Comparison of ENCODE assay signal across 9 mouse cellular contexts in genomic region chr4:88760431-88760830, GRCm38 (mm10). TPM values are rescaled to one million over a fixed set of nuclear protein-coding genes. Genes with fewer than 3 reads are reported as not detected.
A peak's percentile ranks its signal among the peaks of the same experiment; 100 is the strongest.
DNase-seq lines count a peak whose midpoint lies in the region; ATAC-seq lines count a peak whose summit lies in the region.
"Not testable (repeated sequence)": the region's sequence is repeated elsewhere in the genome, so short reads cannot be mapped to it uniquely, and the experiment has no call there.
"Had no signal": no experiment of that assay in that cellular context is flagged by ENCODE, and none has a peak within 500 bp of the region (broad histone marks: within the 10 kb centered on the region; RNA-seq: fewer than 3 reads in every experiment).

No protein-coding gene starts in this region.

- peak overlapping the region; percentile 77 for H3K27ac ChIP-seq in intestine, embryonic 15.5 days

- WGBS in intestine, embryonic 15.5 days: 0% methylated on average over 23 of the region's 28 CpGs

- H3K27me3 ChIP-seq in intestine, embryonic 15.5 days (replicated peaks): not testable (repeated sequence)

- not testable (repeated sequence) for H3K9ac ChIP-seq in intestine, embryonic 15.5 days

- H3K4me1 ChIP-seq in intestine, embryonic 15.5 days (replicated peaks): not testable (repeated sequence)

- H3K36me3 ChIP-seq in intestine, embryonic 15.5 days: not testable (repeated sequence)

- H3K4me2 ChIP-seq in intestine, embryonic 15.5 days (replicated peaks): peak overlapping the region; percentile 49

- H3K4me3 ChIP-seq in intestine, embryonic 15.5 days (replicated peaks): peak overlapping the region; percentile 29

- not testable (repeated sequence) for ATAC-seq in intestine, embryonic 15.5 days

- not testable (repeated sequence) for H3K9me3 ChIP-seq in intestine, embryonic 15.5 days

- peak; percentile 87 to 92 for DNase-seq in adrenal gland, adult (ENCODE audit: inconsistent age in 2 of 2, low spot score in 1 of 2)
- peak; percentile 87 for DNase-seq in embryo, embryonic 11 days
- DNase-seq in heart, adult 11 months: peak; percentile 99
- DNase-seq in left cerebral cortex, adult 18-20 months (ENCODE audit: low spot score in 2 of 2): peak; percentile 34 to 36
- peak; percentile 88 for DNase-seq in lung, postnatal 10 days
- peak; percentile 91 for DNase-seq in retina, postnatal 1 day
- DNase-seq in thymus, postnatal 36 days: peak; percentile 53 to 54

RNA-seq across cellular contexts. Expression of gene Gm13283, which starts 0.5 kb away (rescaled TPM):
- 0.39 and 0.80 TPM in 2 replicates for polyA plus RNA-seq in intestine, embryonic 15.5 days (2015; fragmentation: Nextera tagmentation; extraction: Ambion mirVana)
- total RNA-seq in left cerebral cortex, adult 18-20 months (2021): not detected
- polyA plus RNA-seq: gonadal fat pad, adult 2 months had no signal

RNA-seq across cellular contexts. Expression of gene Gm13271, which starts 5.8 kb away (rescaled TPM):
- polyA plus RNA-seq in intestine, embryonic 15.5 days (2015; fragmentation: Nextera tagmentation; extraction: Ambion mirVana): not detected in 2 replicates
- total RNA-seq in left cerebral cortex, adult 18-20 months (2021): not detected

RNA-seq across cellular contexts. Expression of gene Gm13290, which starts 13.2 kb away (rescaled TPM):
- 0.63 TPM in 1 of 2 replicates, not detected in the other for polyA plus RNA-seq in intestine, embryonic 15.5 days (2015; fragmentation: Nextera tagmentation; extraction: Ambion mirVana)
- not detected for total RNA-seq in left cerebral cortex, adult 18-20 months (2021)
- polyA plus RNA-seq: gonadal fat pad, adult 2 months had no signal

RNA-seq across cellular contexts. Expression of gene Gm13289, which starts 16.3 kb away (rescaled TPM):
- polyA plus RNA-seq in intestine, embryonic 15.5 days (2015; fragmentation: Nextera tagmentation; extraction: Ambion mirVana): not detected in 2 replicates
- not detected for total RNA-seq in left cerebral cortex, adult 18-20 months (2021)
- polyA plus RNA-seq: gonadal fat pad, adult 2 months had no signal

RNA-seq across cellular contexts. Expression of gene Gm13272, which starts 19.2 kb away (rescaled TPM):
- not detected in 2 replicates for polyA plus RNA-seq in intestine, embryonic 15.5 days (2015; fragmentation: Nextera tagmentation; extraction: Ambion mirVana)
- total RNA-seq in left cerebral cortex, adult 18-20 months (2021): not detected
- polyA plus RNA-seq: gonadal fat pad, adult 2 months had no signal

Comparison
In these comparisons a context has a peak if more than half of its experiments do, and no peak if none do; other contexts are left out.
1. DNase-seq: peak in every context shown above with its lines; median percentile 99 in heart, adult 11 months; 91 in retina, postnatal 1 day; 90 in adrenal gland, adult; 88 in lung, postnatal 10 days; 87 in embryo, embryonic 11 days; 54 in thymus, postnatal 36 days; 35 in left cerebral cortex, adult 18-20 months.